Mouse (Mus musculus) MEL (cell line): ENCODE data around the gene Alox5ap.

ENCODE experiments used
- CTCF ChIP-seq, 3 experiments: IDR thresholded peaks in 2 of 3; conservative IDR thresholded peaks in 1 of 3; 2 replicates each; pipeline ENCODE4 v1.5.1; 2011 to 2012; ENCODE audit warnings: low read length in 3 of 3, low read depth in 2 of 3, mild to moderate bottlenecking in 2 of 3, improper control_type of control experiment in 1 of 3, inconsistent platforms in 1 of 3, mixed read lengths in 1 of 3, moderate library complexity in 1 of 3; ENCODE audit not compliant: control insufficient read depth in 1 of 3, insufficient read depth in 1 of 3, poor library complexity in 1 of 3, severe bottlenecking in 1 of 3
- E2F4 ChIP-seq: IDR thresholded peaks from 2 replicates; pipeline ENCODE4 v1.6.1; 2011; ENCODE audit warnings: low read depth, low read length, improper control_type of control experiment, borderline replicate concordance
- EP300 ChIP-seq, 2 experiments: IDR thresholded peaks; 2 replicates each; pipeline ENCODE4 v1.6.1; 2011; ENCODE audit warnings: improper control_type of control experiment in 2 of 2, low read length in 2 of 2, low read depth in 1 of 2, mild to moderate bottlenecking in 1 of 2
- MEF2A ChIP-seq: IDR thresholded peaks from 2 replicates; pipeline ENCODE4 v1.6.1; 2014; ENCODE audit warnings: low read depth, mild to moderate bottlenecking, inconsistent platforms, low read length, improper control_type of control experiment; ENCODE audit not compliant: poor library complexity, insufficient replicate concordance, severe bottlenecking; ENCODE audit errors: extremely low read depth
- POLR2A ChIP-seq, 2 experiments: IDR thresholded peaks; 2 replicates each; pipeline ENCODE4 v1.6.1; 2011 to 2012; ENCODE audit warnings: low read length in 2 of 2, mild to moderate bottlenecking in 2 of 2, control low read depth in 1 of 2, improper control_type of control experiment in 1 of 2, low read depth in 1 of 2, moderate library complexity in 1 of 2; ENCODE audit not compliant: control insufficient read depth in 1 of 2, insufficient read depth in 1 of 2, poor library complexity in 1 of 2
- TCF12 ChIP-seq: IDR thresholded peaks from 2 replicates; pipeline ENCODE4 v1.6.1; 2014; ENCODE audit warnings: low read depth, mild to moderate bottlenecking, inconsistent platforms, low read length, improper control_type of control experiment, moderate library complexity
- ZMIZ1 ChIP-seq: IDR thresholded peaks from 2 replicates; pipeline ENCODE4 v1.6.1; 2012; ENCODE audit warnings: low read depth, mild to moderate bottlenecking, inconsistent platforms, low read length, improper control_type of control experiment, moderate library complexity
- ZNF384 ChIP-seq: IDR thresholded peaks from 2 replicates; pipeline ENCODE4 v1.6.1; 2012; ENCODE audit warnings: low read depth, mild to moderate bottlenecking, inconsistent platforms, low read length, improper control_type of control experiment

- no peak for TF ChIP-seq TCF12
- TF ChIP-seq EP300 (IDR thresholded peaks at IDR 0.05; ENCODE audit: low read depth in 1 of 2, low read length in 2 of 2): no peak
- TF ChIP-seq ZMIZ1: no peak
- no peak for TF ChIP-seq ZNF384
- TF ChIP-seq E2F4: no peak
- no peak for TF ChIP-seq MEF2A
- no peak for TF ChIP-seq POLR2A (IDR thresholded peaks at IDR 0.05; ENCODE audit: control insufficient read depth in 1 of 2, insufficient read depth in 1 of 2, low read depth in 1 of 2, low read length in 2 of 2, poor library complexity in 1 of 2)
- no peak for TF ChIP-seq CTCF (IDR thresholded peaks at IDR 0.05 in 2 of 3, conservative IDR thresholded peaks at IDR 0.05 in 1 of 3; ENCODE audit: control insufficient read depth in 1 of 3, insufficient read depth in 1 of 3, low read depth in 2 of 3, low read length in 3 of 3, poor library complexity in 1 of 3, severe bottlenecking in 1 of 3)
Observed at GRCm38 (mm10) chr5:149296808-149297207, 32.2 kb downstream of the Alox5ap start.
